Mouse (Mus musculus) monocyte, adult 2 months (primary cell): ENCODE data around the gene Dnase2b.

ENCODE experiments used
- DNase-seq, 2 experiments: peaks; one replicate each; pipeline ENCODE4 v3.0.0; 2022; ENCODE audit warnings: low spot score in 2 of 2, low read depth in 1 of 2

Gene Dnase2b

DNA sequence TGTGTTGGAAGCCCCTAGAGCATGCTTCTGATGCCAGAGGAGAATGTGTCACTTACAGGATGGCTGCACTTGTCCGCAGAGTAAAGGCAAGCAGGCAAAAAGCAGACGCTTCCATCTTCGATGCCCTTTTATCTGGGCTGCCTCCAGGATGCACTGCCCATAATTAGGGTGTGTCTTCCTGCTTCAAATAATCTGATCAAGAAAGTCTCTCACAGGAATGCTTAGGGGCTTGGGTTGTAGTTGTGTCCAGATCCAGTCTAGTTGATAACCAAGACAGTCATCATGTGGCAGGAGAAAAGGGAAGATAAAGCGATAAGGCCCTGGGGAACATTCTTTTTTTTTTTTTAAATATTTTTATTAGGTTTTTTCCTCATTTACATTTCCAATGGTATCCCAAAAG is at the start of gene Dnase2b:
Dnase2b (minus strand) TSS at position 101 of the 400 bp plus-strand sequence.
- no peak for DNase-seq

DNA sequence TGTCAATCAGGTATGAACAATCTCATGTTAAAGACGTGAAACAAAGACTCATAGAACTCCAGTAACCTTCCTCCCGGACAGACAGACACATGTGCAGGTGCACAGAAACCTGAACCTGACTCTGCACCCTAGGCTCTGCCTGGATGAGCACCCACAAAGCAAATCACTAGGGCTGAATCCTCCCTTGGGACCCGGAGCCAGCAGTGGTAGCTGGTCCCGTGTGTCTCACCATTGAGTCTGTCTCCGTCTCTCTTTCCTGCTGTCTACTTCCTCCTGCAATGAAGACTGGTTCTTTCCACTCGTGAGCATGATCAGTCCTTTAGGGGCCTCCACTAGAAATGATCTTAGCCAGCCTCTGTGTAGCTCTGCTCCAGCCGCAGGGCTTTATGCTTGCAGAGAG is 46.5 kb upstream of the Dnase2b start:
- DNase-seq, result no peak

DNA sequence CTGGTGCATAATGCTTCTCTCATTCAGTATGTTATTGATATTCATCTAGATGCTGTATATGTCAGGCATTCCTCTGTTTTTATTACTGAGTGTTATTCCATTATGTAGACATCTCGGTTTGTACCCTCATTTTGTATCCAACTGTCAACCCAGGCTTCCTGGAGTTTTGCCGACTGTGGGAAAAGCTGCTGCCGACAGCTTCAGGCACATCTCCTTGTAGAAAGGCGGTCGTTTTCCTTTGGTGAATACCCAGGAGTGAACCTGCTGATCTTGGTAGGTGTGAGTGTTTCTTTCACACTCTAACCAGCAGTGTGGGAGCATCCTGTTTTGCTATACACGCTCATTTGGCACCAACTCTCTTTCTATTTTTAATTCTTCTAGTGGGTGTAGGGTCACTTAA is 45.6 kb upstream of the Dnase2b start:
- DNase-seq, result no peak

DNA sequence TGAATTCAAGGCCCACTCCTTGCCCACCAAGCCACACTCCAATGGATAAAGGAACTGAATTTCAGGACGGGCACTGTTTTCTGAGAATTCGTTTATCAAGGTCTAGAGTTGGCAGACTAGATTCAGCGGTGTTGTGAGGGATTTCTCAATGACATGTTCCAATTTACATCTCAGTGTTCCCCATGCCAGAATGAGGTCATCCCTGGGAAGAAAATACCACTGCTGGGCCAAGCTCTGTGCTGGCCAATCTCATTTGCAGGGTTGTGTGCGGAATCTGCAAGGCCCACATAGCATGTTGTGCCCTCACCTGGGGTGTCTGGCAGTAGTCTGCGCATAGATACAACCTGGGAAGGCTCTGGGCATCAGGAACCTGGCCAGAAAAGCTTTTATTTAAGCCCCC is 43.9 kb upstream of the Dnase2b start:
- DNase-seq, result no peak

DNA sequence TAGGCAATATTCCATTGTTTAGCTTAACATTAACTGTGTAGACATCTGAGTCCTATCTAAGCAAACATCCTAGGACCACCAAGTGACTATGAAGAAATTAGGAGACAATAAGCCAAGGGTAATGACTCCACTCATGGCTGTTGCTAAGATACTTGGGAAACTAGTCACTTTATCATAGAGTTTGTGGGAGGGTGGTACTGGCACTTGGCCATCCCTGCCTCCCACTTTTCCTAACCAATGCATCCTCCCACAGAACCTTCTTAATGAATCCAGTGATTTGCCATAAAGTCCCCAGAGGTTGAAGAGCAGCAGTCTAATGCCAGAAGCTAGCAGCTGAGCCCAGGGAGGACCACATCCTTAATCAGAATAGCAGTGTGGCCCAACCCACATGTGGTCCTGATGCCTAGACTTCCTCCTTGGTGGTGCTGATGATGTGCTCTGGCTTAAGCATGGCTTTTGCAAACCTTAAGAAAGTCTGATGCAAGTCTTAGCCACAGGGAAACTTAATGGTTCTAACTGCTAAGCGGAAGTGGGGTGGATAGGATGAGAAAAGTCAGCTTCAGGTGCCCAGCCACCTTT is 42.8 kb upstream of the Dnase2b start:
- DNase-seq, result no peak

DNA sequence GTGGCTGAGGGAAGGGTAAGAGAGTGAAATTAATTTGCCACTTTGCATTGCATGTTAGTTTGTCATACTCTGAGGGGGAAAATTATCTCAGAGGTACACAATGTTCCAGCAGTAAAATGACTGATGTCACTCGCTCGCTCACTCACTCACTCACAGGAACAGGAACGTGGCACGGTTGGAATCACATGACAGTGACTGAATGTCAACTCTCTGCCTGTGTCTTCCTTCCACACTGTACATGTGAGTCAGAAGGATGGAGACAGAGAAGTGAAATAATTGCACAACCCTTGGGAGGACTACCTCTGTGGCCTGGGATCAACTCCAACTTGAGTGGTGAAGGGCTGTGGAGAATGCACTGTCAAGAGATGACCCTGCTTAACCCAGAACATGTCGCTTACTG is 42.0 kb upstream of the Dnase2b start:
- DNase-seq, result peak; percentile 23 to 57

DNA sequence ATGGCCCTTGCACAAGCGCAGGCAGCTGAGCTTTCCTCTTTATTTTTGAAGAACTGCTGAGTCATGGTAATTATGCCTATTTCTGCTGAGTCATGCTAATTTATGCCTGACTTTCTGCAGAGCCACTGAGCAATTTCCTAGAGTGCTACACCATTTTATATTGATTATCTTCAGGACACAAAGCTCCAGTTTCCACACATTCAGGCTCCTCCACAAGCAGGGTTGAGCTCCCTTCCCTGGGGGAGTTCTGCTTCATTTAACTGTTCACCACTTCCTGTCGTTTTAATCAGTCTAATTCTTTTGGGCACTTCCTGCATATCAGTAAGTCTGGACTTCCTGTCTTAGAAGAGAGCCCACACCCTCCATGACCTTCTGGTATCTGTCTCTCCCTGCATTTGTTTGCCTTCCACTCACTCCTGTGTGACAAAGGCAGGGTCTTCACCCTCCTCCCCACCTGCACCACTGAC is 39.7 kb upstream of the Dnase2b start:
- DNase-seq, result no peak

DNA sequence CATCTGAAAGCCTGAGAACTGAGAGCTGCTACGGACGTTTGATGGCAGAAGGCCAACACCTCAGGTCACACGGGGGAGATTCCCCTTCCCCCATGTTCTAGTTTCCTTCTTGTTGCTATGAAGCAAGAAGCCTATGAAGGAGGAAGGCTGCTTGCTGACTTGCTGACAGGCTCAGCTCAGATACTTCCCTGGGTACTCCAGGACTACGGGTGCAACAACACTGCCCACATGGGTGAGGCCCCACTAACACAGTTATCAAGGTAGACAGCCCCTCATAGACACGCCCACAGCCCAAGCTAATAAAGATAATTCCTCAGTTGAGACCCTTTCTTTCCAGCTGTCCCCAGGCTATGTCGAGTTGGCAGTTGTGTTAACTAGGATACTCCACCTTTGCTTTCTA is 38.3 kb upstream of the Dnase2b start:
- no peak for DNase-seq

DNA sequence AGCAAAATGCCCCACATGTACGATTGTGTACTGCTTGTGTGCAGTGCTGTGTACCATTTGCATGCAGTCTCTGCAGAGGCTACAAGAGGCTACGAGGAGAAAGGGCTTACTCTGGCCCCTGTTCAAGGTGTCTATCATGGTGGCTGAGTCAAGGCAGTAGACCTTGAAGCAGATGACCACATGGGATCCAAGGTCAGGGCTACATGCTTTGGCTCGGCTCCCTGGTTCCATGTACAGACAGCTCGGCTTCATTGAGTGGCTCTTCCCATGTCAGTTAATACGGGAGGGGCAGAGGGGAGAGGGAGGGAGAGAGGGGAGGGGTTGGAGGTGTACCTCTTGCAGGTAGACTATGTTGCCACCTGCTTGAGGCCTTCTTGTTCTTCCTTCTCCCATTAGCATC is 37.0 kb upstream of the Dnase2b start:
- DNase-seq, result no peak

DNA sequence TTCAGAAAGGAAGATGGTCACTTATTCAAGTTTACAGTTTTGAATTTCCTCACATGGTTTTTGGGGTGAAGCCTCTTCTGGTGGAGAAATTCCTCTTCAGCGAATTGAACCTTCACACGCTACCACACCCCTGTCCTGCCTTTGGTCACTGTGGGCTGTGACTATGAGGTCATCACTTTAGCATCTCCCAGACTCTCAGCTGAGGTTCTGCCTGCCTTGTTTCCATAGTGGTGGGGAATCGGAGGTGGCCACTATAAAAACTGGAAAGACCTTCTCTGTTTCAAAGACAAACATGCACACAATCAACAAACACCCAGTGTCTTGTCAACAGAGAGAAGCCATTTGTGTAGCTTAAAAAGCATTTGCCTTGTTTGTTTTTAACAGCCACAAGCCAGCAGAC is 35.8 kb upstream of the Dnase2b start, which contains the start of gene 4930503B20Rik:
4930503B20Rik (minus strand) TSS at position 101 of the 400 bp plus-strand sequence.
- no peak for DNase-seq

DNA sequence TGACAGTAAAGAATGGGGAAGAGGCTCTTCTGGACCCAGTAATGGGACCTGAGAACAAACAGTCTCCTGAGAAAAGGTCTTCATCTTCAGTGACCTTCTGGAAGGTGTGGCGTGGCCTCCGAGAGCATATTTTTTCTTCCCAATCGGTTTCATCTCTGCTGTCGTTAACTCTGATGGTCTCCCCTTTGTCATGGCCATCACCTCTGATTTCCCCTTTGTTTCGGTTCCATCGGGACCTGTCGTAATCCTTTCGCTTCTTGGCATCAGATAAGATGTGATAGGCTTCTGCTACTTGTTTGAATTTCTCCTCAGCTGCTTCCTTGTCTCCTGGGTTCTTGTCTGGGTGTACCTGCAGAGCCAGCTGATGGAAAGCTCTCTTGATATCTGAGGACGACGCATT is 35.3 kb upstream of the Dnase2b start:
- no peak for DNase-seq

DNA sequence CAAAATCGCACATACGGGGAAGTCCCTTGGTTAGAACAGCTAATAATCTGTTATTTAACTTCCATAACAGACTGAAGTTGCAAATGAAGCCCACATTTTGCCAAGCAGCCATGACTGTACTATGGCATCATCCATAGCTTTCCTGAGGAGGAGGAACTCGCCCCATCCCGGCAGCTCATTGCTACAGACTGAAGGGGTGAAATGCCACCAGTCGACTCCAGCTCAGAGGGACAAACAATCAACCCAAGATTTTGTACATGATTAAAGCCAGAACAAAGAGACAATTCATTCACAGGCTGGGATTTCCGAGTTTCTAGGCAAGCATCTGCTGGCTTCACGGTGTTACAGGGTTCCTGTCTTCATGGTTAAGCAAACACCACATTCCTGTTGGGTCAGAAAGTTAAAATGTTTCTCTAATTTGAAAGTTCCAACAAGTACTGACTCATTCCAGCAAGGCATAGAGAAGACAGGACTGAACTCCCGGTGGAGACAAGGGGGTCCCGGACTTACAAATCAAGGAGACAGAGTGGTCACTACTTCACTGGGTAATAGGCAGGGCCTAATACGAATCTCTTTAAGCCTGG is 34.0 kb upstream of the Dnase2b start:
- DNase-seq, result no peak

DNA sequence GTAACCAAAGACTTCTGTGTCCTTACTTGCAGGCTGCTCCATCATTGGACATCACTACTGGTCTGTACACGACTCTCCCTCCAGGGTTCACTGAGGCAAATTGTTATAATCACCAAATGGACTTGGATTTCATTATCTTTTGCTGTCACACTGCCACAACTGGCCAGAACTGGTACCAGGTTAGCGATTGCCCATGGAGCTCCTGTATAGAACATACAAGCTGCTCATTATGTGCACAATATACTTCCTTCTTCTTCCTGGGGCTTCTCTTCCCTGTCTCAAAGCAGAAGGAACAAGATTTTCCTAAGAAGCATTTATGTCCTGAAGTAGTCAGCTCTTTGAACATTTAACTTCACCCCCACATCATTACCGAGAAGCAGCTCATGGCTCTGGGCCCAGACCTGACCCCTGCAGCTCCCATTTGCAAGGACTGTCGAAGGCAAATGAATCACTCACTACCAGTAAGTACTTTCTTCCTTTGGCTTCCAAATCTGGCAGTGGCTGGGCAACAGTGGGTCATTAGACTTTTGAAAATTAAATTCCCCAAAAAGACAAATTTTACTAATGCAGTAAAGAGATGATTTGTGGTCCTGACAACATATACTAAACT is 26.5 kb upstream of the Dnase2b start:
- no peak for DNase-seq

DNA sequence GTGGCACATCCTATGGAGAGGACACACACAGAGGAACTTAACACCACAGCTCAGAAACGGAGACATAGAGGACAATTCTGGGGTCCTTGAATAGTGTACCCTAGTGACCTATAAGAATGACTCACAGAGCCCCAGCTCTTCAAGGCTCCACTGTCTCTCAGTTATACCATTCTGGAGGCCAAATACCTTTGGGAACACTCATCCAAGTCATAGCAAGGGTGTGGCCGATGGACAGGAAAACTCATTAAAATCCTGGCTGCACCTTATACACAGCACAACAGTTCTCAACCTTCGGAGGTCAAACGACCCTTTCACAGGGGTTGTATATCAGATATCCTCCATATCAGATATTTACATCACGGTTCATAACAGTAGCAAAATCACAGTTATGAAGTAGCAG is 17.1 kb upstream of the Dnase2b start:
- DNase-seq, result no peak

DNA sequence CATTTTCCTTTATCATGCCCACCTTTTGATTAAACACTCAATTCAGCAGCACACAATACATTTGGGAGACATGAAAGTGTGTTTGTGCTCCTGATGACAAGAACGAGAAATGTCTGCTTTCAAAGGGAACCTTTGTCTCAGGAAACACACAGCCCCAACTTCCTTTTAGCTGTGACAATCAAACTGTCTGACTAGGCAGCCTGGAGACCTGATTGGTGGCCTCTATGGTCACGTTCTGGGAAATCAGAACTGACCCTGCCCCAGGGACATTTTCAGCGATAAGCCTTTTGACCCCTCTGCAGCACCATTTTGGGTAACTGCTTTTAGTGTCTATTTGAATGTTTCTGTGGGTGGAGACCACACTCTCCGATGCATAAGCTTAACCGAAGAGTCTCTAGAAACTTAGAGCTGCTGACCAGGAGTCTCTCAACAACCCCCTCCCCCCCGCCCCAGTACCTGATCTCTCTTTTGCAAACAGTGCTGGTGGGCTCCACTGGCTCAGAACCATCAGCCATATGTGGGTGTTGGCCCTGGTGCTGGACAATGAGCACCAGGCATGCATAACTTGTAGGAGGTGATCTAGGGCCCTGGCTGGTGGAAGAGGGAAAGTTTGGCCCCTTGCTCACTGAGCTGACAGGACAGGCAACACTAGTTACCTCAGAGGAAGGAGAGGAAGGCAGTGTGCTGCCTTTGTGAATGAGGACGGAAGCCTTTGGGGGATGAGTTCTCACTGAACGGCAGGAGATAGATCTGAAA is 13.0 kb upstream of the Dnase2b start:
- no peak for DNase-seq

DNA sequence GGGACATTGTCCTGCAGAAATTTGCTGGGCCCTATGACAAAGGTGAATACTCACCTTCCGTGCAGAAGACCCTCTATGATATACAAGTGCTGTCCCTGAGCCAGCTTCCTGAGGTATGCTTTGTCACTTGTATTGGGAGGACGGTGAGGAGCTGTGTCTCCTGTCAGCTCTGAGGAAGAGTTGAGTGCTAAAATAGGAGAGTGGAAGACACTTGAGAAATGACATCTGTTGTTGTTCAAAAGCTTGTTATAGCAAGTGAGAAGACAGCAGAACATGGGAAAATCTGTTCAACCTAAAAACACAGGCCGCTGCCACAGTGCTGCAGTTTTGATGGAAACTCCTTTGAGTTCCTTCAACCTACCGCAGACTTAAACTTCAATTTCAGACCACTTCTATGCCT is 10.4 kb upstream of the Dnase2b start:
- DNase-seq, result no peak

DNA sequence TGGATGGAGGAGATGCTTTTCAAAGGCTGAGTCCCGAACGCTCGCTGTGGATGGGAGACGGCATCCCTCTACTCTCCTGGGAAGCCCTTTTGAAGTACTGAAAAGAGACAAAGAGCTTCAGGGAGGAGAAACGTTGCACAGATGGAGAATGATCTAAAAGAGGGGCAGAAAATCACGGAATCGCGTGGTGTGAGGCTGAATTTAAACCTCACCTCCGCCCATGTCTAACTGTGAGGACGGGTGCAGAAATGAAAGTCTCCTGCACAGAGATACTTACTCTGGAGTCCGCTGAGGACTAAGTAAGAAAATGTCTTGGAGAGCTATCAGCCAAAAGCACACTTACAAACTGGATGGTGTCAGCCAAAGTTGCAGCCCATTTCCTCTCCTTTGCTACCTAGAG is 6.6 kb upstream of the Dnase2b start:
- no peak for DNase-seq

DNA sequence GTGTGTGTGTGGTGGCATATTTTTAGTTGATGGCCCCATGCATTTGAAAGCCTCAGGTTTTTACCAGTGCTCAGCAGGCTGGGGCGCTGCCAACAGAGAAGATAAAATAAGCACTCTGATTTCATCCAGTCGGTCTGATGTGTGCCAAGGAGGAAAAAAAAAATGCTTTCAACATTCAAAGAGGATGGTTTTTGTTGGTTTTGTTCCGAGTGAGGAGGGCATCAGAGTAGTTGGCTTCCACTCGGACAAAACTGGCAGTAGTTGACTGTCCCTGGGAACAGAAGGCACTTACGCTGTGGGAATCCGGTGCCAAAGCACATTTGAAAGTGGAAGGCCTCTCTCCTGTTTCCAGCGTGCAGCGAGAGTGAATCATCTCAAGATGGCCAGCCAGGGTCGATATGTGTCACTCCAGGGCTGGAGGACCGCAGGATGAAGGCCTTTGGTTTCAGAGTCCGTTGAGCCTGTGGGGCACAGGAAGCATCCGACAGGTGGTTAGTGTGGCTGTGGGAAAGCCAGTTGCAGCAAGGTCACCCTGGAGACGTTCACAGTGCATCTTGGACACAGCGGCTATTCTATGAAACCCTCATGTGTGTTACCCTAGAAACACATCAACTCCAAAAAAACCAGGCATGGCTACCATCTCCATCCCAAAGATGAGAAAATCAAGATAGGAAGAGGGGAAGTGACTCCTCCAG is 5.3 kb upstream of the Dnase2b start:
- no peak for DNase-seq

DNA sequence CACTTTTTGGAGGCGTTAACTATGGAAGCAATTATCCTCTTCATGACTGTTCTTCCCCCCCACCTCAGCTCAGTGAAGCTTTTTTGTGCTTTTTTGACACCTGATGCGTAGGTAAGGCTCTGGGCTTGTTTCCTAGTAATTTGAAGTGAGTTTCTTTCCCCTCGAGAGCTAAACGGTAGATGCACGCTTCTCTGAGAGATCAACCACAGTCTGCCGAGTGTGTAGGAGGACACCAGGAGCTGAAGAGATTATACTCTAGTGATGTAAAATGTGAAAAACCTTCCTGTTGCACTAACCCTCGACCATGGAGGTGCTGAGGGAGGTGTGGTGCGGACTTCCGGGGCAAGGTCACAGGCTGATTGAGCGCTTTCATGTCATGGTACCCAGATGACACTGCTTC is 4.7 kb upstream of the Dnase2b start:
- no peak for DNase-seq

DNA sequence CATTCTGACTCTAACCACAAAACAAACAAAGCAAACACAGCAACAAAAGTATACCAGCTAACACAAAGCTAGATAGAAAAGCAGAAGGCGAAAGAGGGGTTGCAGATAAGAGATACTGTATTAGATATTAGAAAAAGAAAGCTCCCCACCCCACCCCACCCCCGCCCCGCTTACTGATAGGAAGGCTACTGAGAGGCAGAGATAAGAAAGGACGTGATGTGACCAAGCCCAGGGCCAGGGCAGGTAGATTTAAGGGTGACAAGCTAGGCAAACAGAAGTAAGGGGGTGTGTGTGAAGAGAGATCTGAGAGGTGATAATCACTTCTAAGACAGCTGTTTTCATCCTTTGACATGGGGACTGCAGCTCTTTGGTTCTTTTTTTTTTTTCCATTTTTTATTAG is 3.0 kb upstream of the Dnase2b start:
- no peak for DNase-seq

DNA sequence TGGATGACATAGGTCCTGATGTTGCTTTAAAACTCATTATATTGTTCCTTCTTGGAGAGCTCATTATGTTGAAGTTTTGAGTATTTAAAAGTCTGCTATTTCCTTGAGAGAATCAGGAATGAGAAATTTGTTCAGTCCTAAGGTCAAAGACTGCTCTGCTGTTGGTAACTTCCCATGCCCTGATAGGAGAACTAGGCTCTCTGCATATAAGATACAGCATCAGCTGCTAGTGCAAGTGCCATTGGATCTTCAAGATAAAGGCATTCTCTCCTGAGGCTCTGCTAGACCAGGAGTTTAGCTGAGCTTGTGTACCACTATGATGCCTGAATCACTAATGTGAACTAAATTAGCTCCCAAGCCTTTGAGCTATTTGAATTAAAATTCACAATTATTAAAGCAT is 2.5 kb upstream of the Dnase2b start:
- no peak for DNase-seq
